Mouse (Mus musculus) liver, postnatal 0 days (tissue): Measurements from ENCODE around the gene Blcap. TPM values are rescaled to one million over a fixed set of nuclear protein-coding genes. Genes with fewer than 3 reads are reported as not detected.

ENCODE experiments used
- ATAC-seq: fragments of 200-750 bp; cut with Nextera tagmentation; 2 replicates; pipeline ENCODE4 v1.8.0; 2017; ENCODE audit warnings: mild to moderate bottlenecking, moderate library complexity
- DNase-seq: peaks from one replicate; pipeline ENCODE4 v3.0.0-alpha.2; 2016
- H3K27ac ChIP-seq: fragments of 300-500 bp; sonication (generic); 2 replicates; pipeline ENCODE4 v1.5.1; 2014; ENCODE audit warnings: antibody characterized with exemption, moderate library complexity, mild to moderate bottlenecking, low read depth
- H3K27me3 ChIP-seq: fragments of 300-500 bp; sonication (generic); 2 replicates; pipeline ENCODE4 v1.6.1; 2014; ENCODE audit warnings: low read length, control low read depth, mixed read lengths; ENCODE audit not compliant: insufficient read depth
- H3K36me3 ChIP-seq: fragments of 300-500 bp; sonication (generic); replicated peaks from 2 replicates; pipeline ENCODE4 v1.6.1; 2014; ENCODE audit warnings: mild to moderate bottlenecking, control low read depth, low read length, moderate library complexity, mixed read lengths; ENCODE audit not compliant: insufficient read depth
- H3K4me1 ChIP-seq: fragments of 300-500 bp; sonication (generic); 2 replicates; pipeline ENCODE4 v1.6.1; 2014; ENCODE audit warnings: antibody characterized with exemption, mild to moderate bottlenecking, control low read depth; ENCODE audit not compliant: insufficient read depth
- H3K4me2 ChIP-seq: fragments of 300-500 bp; sonication (generic); 2 replicates; pipeline ENCODE4 v1.6.1; 2014; ENCODE audit warnings: low read depth, mild to moderate bottlenecking, low read length, moderate library complexity, mixed read lengths
- H3K4me3 ChIP-seq: fragments of 300-500 bp; sonication (generic); 2 replicates; pipeline ENCODE4 v1.5.1; 2014; ENCODE audit warnings: low read depth, low read length
- H3K9ac ChIP-seq: fragments of 300-500 bp; sonication (generic); replicated peaks from 2 replicates; pipeline ENCODE4 v1.6.1; 2014; ENCODE audit warnings: mild to moderate bottlenecking, moderate library complexity
- H3K9me3 ChIP-seq: fragments of 300-500 bp; sonication (generic); 2 replicates; pipeline ENCODE4 v1.6.1; 2016; ENCODE audit warnings: mild to moderate bottlenecking, control low read depth, low read length, mixed read lengths
- CTCF ChIP-seq: sonication (generic); IDR thresholded peaks from 2 replicates; pipeline ENCODE4 v1.5.1; 2016; ENCODE audit warnings: antibody characterized with exemption, low read depth
- EP300 ChIP-seq: IDR thresholded peaks from 2 replicates; pipeline ENCODE4 v1.6.1; 2016; ENCODE audit warnings: antibody characterized with exemption, low read depth, mild to moderate bottlenecking
- WGBS: fragments of 180-500 bp; shearing (Covaris S2); extraction: QIAGEN DNeasy Blood & Tissue Kit; methylation state at CpG from one replicate; pipeline ENCODE4 v1.1.7; 2014; ENCODE audit not compliant: insufficient replicate concordance; 5-methylcytosine and 5-hydroxymethylcytosine counted together
- polyA plus RNA-seq: library from polyadenylated mRNA; unstranded; fragments of >200 nt; fragmentation: Nextera tagmentation; extraction: Ambion mirVana; gene quantifications from 2 replicates; pipeline ENCODE4 v1.2.1, GENCODE M21; 2015

Blcap gene
- polyA plus RNA-seq, 1 experiment from 2014 or later = 13.3 TPM

- Histone ChIP-seq H3K36me3 (no peaks in the 10 kb centered on the region), H3K27me3 (no peaks in the 10 kb centered on the region), H3K9me3 (no peaks in the 10 kb centered on the region), H3K4me2 (no peak overlapping the region), H3K27ac (no peak overlapping the region), H3K9ac (no peak overlapping the region), H3K4me1 (peaks cover 8% of the 10 kb centered on the region; the same call in 1 of the 2 replicates), H3K4me3 (no peak overlapping the region)
- TF ChIP-seq CTCF (no peak), EP300 (no peak)
- WGBS = 66% methylated on average over 6 of the region's 6 CpGs
- DNase-seq = no peak
- no peak for ATAC-seq
These were observed 53.5 kb downstream of the Blcap start for GRCm38 (mm10) chr2:157517526-157517925.

GRCm38 (mm10) chr2:157514353-157514752, 56.7 kb downstream of the Blcap start:
- DNase-seq (no peak), ATAC-seq (no peak)
- TF ChIP-seq EP300 = no peak
- Histone ChIP-seq H3K9ac (no peak overlapping the region), H3K9me3 (no peaks in the 10 kb centered on the region), H3K36me3 (no peaks in the 10 kb centered on the region), H3K4me2 (no peak overlapping the region), H3K27ac (no peak overlapping the region), H3K4me3 (no peak overlapping the region), H3K27me3 (no peaks in the 10 kb centered on the region), H3K4me1 (peaks cover 17% of the 10 kb centered on the region)
- 38% methylated on average over 4 of the region's 4 CpGs for WGBS

GRCm38 (mm10) chr2:157513737-157514208, 57.3 kb downstream of the Blcap start:
- Histone ChIP-seq H3K4me3 (no peak overlapping the region), H3K27ac (no peak overlapping the region), H3K36me3 (no peaks in the 10 kb centered on the region), H3K9ac (no peak overlapping the region), H3K4me1 (peaks cover 17% of the 10 kb centered on the region), H3K4me2 (no peak overlapping the region), H3K9me3 (no peaks in the 10 kb centered on the region), H3K27me3 (no peaks in the 10 kb centered on the region)
- TF ChIP-seq EP300 = no peak
- TF ChIP-seq CTCF = no peak
- WGBS = 38% methylated on average over 9 of the region's 9 CpGs
- ATAC-seq = peak; percentile 68
- peak; percentile 55 for DNase-seq

GRCm38 (mm10) chr2:157512859-157513258, 58.2 kb downstream of the Blcap start:
- H3K27ac ChIP-seq = no peak overlapping the region
- no peak overlapping the region for H3K4me2 ChIP-seq
- no peaks in the 10 kb centered on the region for H3K9me3 ChIP-seq
- no peak for TF ChIP-seq CTCF
- no peak for TF ChIP-seq EP300
- no peak for DNase-seq
- peaks cover 21% of the 10 kb centered on the region for H3K4me1 ChIP-seq
- H3K36me3 ChIP-seq = no peaks in the 10 kb centered on the region
- no peak overlapping the region for H3K9ac ChIP-seq
- 82% methylated on average over 9 of the region's 9 CpGs for WGBS
- no peak overlapping the region for H3K4me3 ChIP-seq
- H3K27me3 ChIP-seq = no peaks in the 10 kb centered on the region
- no peak for ATAC-seq

- H3K4me3 ChIP-seq = no peak overlapping the region
- 0 out of 2 replicates have a peak overlapping the region, but pooled peaks have one; percentile 24 for H3K27ac ChIP-seq
- H3K27me3 ChIP-seq = no peaks in the 10 kb centered on the region
- no peak overlapping the region for H3K4me2 ChIP-seq
- no peak for DNase-seq
- H3K9me3 ChIP-seq = no peaks in the 10 kb centered on the region
- TF ChIP-seq CTCF (no peak), EP300 (no peak)
- peaks cover 26% of the 10 kb centered on the region for H3K4me1 ChIP-seq
- no peaks in the 10 kb centered on the region for H3K36me3 ChIP-seq
- no peak overlapping the region for H3K9ac ChIP-seq
- ATAC-seq = no peak
- 54% methylated on average over 4 of the region's 4 CpGs for WGBS
These were observed 61.0 kb downstream of the Blcap start for GRCm38 (mm10) chr2:157510031-157510430.

- Histone ChIP-seq H3K4me1 (peaks cover 24% of the 10 kb centered on the region), H3K27ac (peak overlapping the region; percentile 24; the same call in 1 of the 2 replicates), H3K9me3 (no peaks in the 10 kb centered on the region), H3K9ac (no peak overlapping the region), H3K27me3 (no peaks in the 10 kb centered on the region), H3K36me3 (no peaks in the 10 kb centered on the region), H3K4me2 (no peak overlapping the region), H3K4me3 (no peak overlapping the region)
- TF ChIP-seq EP300 (0 out of 2 replicates have a peak, but pooled peaks have one; percentile 11), CTCF (no peak)
- DNase-seq (peak; percentile 68), ATAC-seq (peak; percentile 83)
- 44% methylated on average over 5 of the region's 5 CpGs for WGBS
These were observed 61.9 kb downstream of the Blcap start for GRCm38 (mm10) chr2:157509182-157509581.
